Mouse (Mus musculus) intestine, embryonic 14.5 days (tissue): Measurements from ENCODE around the gene Ralgps1. TPM values are rescaled to one million over a fixed set of nuclear protein-coding genes. Genes with fewer than 3 reads are reported as not detected.

Experiments used
- ATAC-seq: fragments of 200-750 bp; cut with Nextera tagmentation; replicated peaks from 2 replicates; pipeline ENCODE4 v1.8.0; 2017; ENCODE audit warnings: low read depth, moderate number of reproducible peaks, moderate TSS enrichment, moderate library complexity; ENCODE audit not compliant: low FRiP score, low TSS enrichment
- DNase-seq: peaks from one replicate; pipeline ENCODE4 v3.0.0-alpha.2; 2018; ENCODE audit warnings: low spot score
- H3K27ac ChIP-seq: fragments of 300-500 bp; sonication (generic); 2 replicates; pipeline ENCODE4 v1.5.1; 2014; ENCODE audit warnings: low read depth, mild to moderate bottlenecking, control low read depth
- H3K27me3 ChIP-seq: fragments of 300-500 bp; sonication (generic); replicated peaks from 2 replicates; pipeline ENCODE4 v1.6.1; 2014; ENCODE audit warnings: low read length, control low read depth; ENCODE audit not compliant: control insufficient read depth, insufficient read depth
- H3K36me3 ChIP-seq: fragments of 300-500 bp; sonication (generic); 2 replicates; pipeline ENCODE4 v1.6.1; 2014; ENCODE audit warnings: low read length, control low read depth; ENCODE audit not compliant: control insufficient read depth, insufficient read depth
- H3K4me1 ChIP-seq: fragments of 300-500 bp; sonication (generic); replicated peaks from 2 replicates; pipeline ENCODE4 v1.6.1; 2014; ENCODE audit warnings: low read length, control low read depth, mixed read lengths; ENCODE audit not compliant: control insufficient read depth, insufficient read depth
- H3K4me2 ChIP-seq: fragments of 300-500 bp; sonication (generic); 2 replicates; pipeline ENCODE4 v1.6.1; 2014; ENCODE audit warnings: low read length
- H3K4me3 ChIP-seq: fragments of 300-500 bp; sonication (generic); 2 replicates; pipeline ENCODE4 v1.5.1; 2014; ENCODE audit warnings: low read depth, low read length, control low read depth, mixed read lengths
- H3K9ac ChIP-seq: fragments of 300-500 bp; sonication (generic); 2 replicates; pipeline ENCODE4 v1.6.1; 2014; ENCODE audit warnings: mild to moderate bottlenecking, low read length
- H3K9me3 ChIP-seq: fragments of 300-500 bp; sonication (generic); 2 replicates; pipeline ENCODE4 v1.6.1; 2016; ENCODE audit warnings: low read length, control low read depth; ENCODE audit not compliant: control insufficient read depth
- WGBS: fragments of 180-500 bp; shearing (Covaris S2); extraction: QIAGEN DNeasy Blood & Tissue Kit; methylation state at CpG from one replicate; pipeline ENCODE4 v1.1.7; 2014; 5-methylcytosine and 5-hydroxymethylcytosine counted together
- polyA plus RNA-seq: library from polyadenylated mRNA; unstranded; fragments of >200 nt; fragmentation: Nextera tagmentation; extraction: Ambion mirVana; gene quantifications from 2 replicates; pipeline ENCODE4 v1.2.1, GENCODE M21; 2014

The Ralgps1 gene
- polyA plus RNA-seq, 1 experiment from 2014 or later: 7.3 TPM

GRCm38 (mm10) chr2:33316516-33316915 is 54.8 kb downstream of the Ralgps1 start:
- Histone ChIP-seq H3K36me3 (no peaks in the 10 kb centered on the region), H3K4me3 (no peak overlapping the region), H3K4me2 (no peak overlapping the region), H3K4me1 (peaks cover 17% of the 10 kb centered on the region), H3K27ac (peak overlapping the region; percentile 68; the same call in 1 of the 2 replicates), H3K9me3 (no peaks in the 10 kb centered on the region), H3K9ac (no peak overlapping the region), H3K27me3 (no peaks in the 10 kb centered on the region)
- peak; percentile 74 for ATAC-seq
- DNase-seq: peak; percentile 65
- WGBS: 39% methylated on average over 7 of the region's 7 CpGs

GRCm38 (mm10) chr2:33316063-33316405 is 55.3 kb downstream of the Ralgps1 start:
- H3K4me3 ChIP-seq: no peak overlapping the region
- H3K9me3 ChIP-seq: no peaks in the 10 kb centered on the region
- H3K4me2 ChIP-seq: no peak overlapping the region
- no peaks in the 10 kb centered on the region for H3K36me3 ChIP-seq
- WGBS: 83% methylated on average over 1 of the region's 1 CpGs
- H3K4me1 ChIP-seq: peaks cover 17% of the 10 kb centered on the region
- DNase-seq (no peak), ATAC-seq (no peak)
- H3K27me3 ChIP-seq: no peaks in the 10 kb centered on the region
- H3K9ac ChIP-seq: no peak overlapping the region
- peak overlapping the region; percentile 68 for H3K27ac ChIP-seq

GRCm38 (mm10) chr2:33315233-33316062 is 55.8 kb downstream of the Ralgps1 start:
- Histone ChIP-seq H3K4me2 (no peak overlapping the region), H3K27me3 (no peaks in the 10 kb centered on the region), H3K27ac (peak overlapping the region; percentile 68), H3K36me3 (no peaks in the 10 kb centered on the region), H3K9ac (no peak overlapping the region), H3K9me3 (no peaks in the 10 kb centered on the region), H3K4me3 (no peak overlapping the region), H3K4me1 (peaks cover 17% of the 10 kb centered on the region)
- DNase-seq: no peak
- 44% methylated on average over 4 of the region's 4 CpGs for WGBS
- peak; percentile 83 for ATAC-seq

- H3K4me2 ChIP-seq: no peak overlapping the region
- no peak overlapping the region for H3K27ac ChIP-seq
- no peaks in the 10 kb centered on the region for H3K27me3 ChIP-seq
- DNase-seq (no peak), ATAC-seq (no peak)
- H3K4me1 ChIP-seq: peaks cover 4% of the 10 kb centered on the region
- H3K36me3 ChIP-seq: no peaks in the 10 kb centered on the region
- WGBS: 85% methylated on average over 9 of the region's 9 CpGs
- H3K4me3 ChIP-seq: no peak overlapping the region
- no peaks in the 10 kb centered on the region for H3K9me3 ChIP-seq
- H3K9ac ChIP-seq: no peak overlapping the region
These were observed 61.9 kb downstream of the Ralgps1 start for GRCm38 (mm10) chr2:33309426-33309825.

GRCm38 (mm10) chr2:33306565-33306964 is 64.7 kb downstream of the Ralgps1 start:
- H3K9me3 ChIP-seq: no peaks in the 10 kb centered on the region
- no peak for DNase-seq
- H3K27me3 ChIP-seq: no peaks in the 10 kb centered on the region
- no peak overlapping the region for H3K9ac ChIP-seq
- H3K4me2 ChIP-seq: no peak overlapping the region
- 74% methylated on average over 3 of the region's 3 CpGs for WGBS
- no peak overlapping the region for H3K4me3 ChIP-seq
- no peak overlapping the region for H3K27ac ChIP-seq
- no peak for ATAC-seq
- no peaks in the 10 kb centered on the region for H3K36me3 ChIP-seq
- peaks cover 20% of the 10 kb centered on the region for H3K4me1 ChIP-seq

- Histone ChIP-seq H3K9ac (no peak overlapping the region), H3K27ac (peak overlapping the region; percentile 78)
- 31% methylated on average over 11 of the region's 11 CpGs for WGBS
These were observed 67.8 kb downstream of the Ralgps1 start for GRCm38 (mm10) chr2:33303416-33303947.

GRCm38 (mm10) chr2:33302828-33303227 is 68.5 kb downstream of the Ralgps1 start:
- H3K9me3 ChIP-seq: no peaks in the 10 kb centered on the region
- no peak overlapping the region for H3K9ac ChIP-seq
- DNase-seq (no peak), ATAC-seq (no peak)
- H3K4me2 ChIP-seq: no peak overlapping the region
- peak overlapping the region; percentile 78 for H3K27ac ChIP-seq
- H3K36me3 ChIP-seq: no peaks in the 10 kb centered on the region
- peaks cover 27% of the 10 kb centered on the region for H3K4me1 ChIP-seq
- H3K27me3 ChIP-seq: no peaks in the 10 kb centered on the region
- 69% methylated on average over 4 of the region's 4 CpGs for WGBS
- no peak overlapping the region for H3K4me3 ChIP-seq

More at GRCm38 (mm10) chr2:33303416-33303947, 67.8 kb downstream of the Ralgps1 start:
- Histone ChIP-seq H3K4me2 (no peak overlapping the region), H3K9me3 (no peaks in the 10 kb centered on the region), H3K36me3 (no peaks in the 10 kb centered on the region), H3K27me3 (no peaks in the 10 kb centered on the region), H3K4me1 (peaks cover 27% of the 10 kb centered on the region), H3K4me3 (no peak overlapping the region)
- ATAC-seq (peak; percentile 60), DNase-seq (no peak)

- Histone ChIP-seq H3K27ac (peak overlapping the region; percentile 78), H3K27me3 (no peaks in the 10 kb centered on the region), H3K4me2 (no peak overlapping the region), H3K4me1 (peaks cover 27% of the 10 kb centered on the region), H3K9ac (no peak overlapping the region), H3K36me3 (no peaks in the 10 kb centered on the region), H3K4me3 (no peak overlapping the region), H3K9me3 (no peaks in the 10 kb centered on the region)
- no peak for ATAC-seq
- WGBS: 76% methylated on average over 3 of the region's 3 CpGs
- no peak for DNase-seq
These were observed 68.9 kb downstream of the Ralgps1 start for GRCm38 (mm10) chr2:33302405-33302804.
